Mouse (Mus musculus) lung, postnatal 0 days (tissue): ENCODE results near the gene Cd84. TPM values are rescaled to one million over a fixed set of nuclear protein-coding genes. Genes with fewer than 3 reads are reported as not detected.

Experiments
- ATAC-seq: fragments of 200-750 bp; cut with Nextera tagmentation; 2 replicates; pipeline ENCODE4 v1.8.0; 2017; ENCODE audit warnings: moderate library complexity
- DNase-seq: peaks from one replicate; pipeline ENCODE4 v3.0.0-alpha.2; 2016; ENCODE audit warnings: low spot score
- H3K27ac ChIP-seq: fragments of 300-500 bp; sonication (generic); 2 replicates; pipeline ENCODE4 v1.5.1; 2014; ENCODE audit warnings: antibody characterized with exemption, mild to moderate bottlenecking, low read length, mixed read lengths
- H3K27me3 ChIP-seq: fragments of 300-500 bp; sonication (generic); replicated peaks from 2 replicates; pipeline ENCODE4 v1.6.1; 2014; ENCODE audit warnings: low read length, mixed read lengths; ENCODE audit not compliant: insufficient read depth
- H3K36me3 ChIP-seq: fragments of 300-500 bp; sonication (generic); 2 replicates; pipeline ENCODE4 v1.6.1; 2014; ENCODE audit warnings: low read length, mixed read lengths; ENCODE audit not compliant: insufficient read depth
- H3K4me1 ChIP-seq: fragments of 300-500 bp; sonication (generic); 2 replicates; pipeline ENCODE4 v1.6.1; 2014; ENCODE audit warnings: antibody characterized with exemption, low read depth, low read length, mixed read lengths; ENCODE audit not compliant: insufficient read depth
- H3K4me2 ChIP-seq: fragments of 300-500 bp; sonication (generic); replicated peaks from 2 replicates; pipeline ENCODE4 v1.6.1; 2014; ENCODE audit warnings: low read depth, mild to moderate bottlenecking, low read length, moderate library complexity, mixed read lengths
- H3K4me3 ChIP-seq: fragments of 300-500 bp; sonication (generic); 2 replicates; pipeline ENCODE4 v1.5.1; 2014; ENCODE audit warnings: low read depth, low read length
- H3K9ac ChIP-seq: fragments of 300-500 bp; sonication (generic); replicated peaks from 2 replicates; pipeline ENCODE4 v1.6.1; 2014; ENCODE audit warnings: low read depth, mild to moderate bottlenecking
- H3K9me3 ChIP-seq: fragments of 300-500 bp; sonication (generic); 2 replicates; pipeline ENCODE4 v1.6.1; 2016; ENCODE audit warnings: low read length, mixed read lengths
- CTCF ChIP-seq: IDR thresholded peaks from 2 replicates; pipeline ENCODE4 v1.5.1; 2016; ENCODE audit warnings: antibody characterized with exemption, mild to moderate bottlenecking
- EP300 ChIP-seq: IDR thresholded peaks from 2 replicates; pipeline ENCODE4 v1.6.1; 2016; ENCODE audit warnings: antibody characterized with exemption, mild to moderate bottlenecking, control low read depth
- WGBS: fragments of 180-500 bp; shearing (Covaris S2); extraction: QIAGEN DNeasy Blood & Tissue Kit; methylation state at CpG from one replicate; pipeline ENCODE4 v1.1.7; 2014; 5-methylcytosine and 5-hydroxymethylcytosine counted together
- polyA plus RNA-seq: library from polyadenylated mRNA; unstranded; fragments of >200 nt; fragmentation: Nextera tagmentation; extraction: Ambion mirVana; gene quantifications from 2 replicates; pipeline ENCODE4 v1.2.1, GENCODE M21; 2015

The Cd84 gene
- polyA plus RNA-seq, 1 experiment from 2014 or later: 8.3 TPM

DNA sequence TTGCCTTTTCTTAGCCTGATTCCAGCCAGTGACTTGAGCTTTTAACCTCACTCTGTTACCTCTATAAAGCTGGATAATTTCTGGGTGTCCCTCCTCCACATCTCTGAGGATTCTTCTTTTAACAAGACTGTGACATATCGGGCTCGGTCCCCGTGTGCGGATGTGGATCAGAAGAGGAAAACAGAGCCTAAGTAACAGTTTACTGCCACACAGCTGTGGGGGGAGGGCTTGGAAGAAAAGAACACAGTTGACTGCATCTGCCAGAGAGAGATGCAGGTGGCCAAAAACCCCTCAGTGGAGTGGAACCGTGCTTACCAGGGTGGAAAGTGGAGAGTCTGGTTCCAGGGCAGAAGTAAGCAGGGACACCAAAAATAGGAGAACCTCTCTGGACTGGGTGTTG lies 79.7 kb downstream of the Cd84 start:
- H3K27ac ChIP-seq: no peak overlapping the region
- ATAC-seq (no peak), DNase-seq (no peak)
- H3K9me3 ChIP-seq: no peaks in the 10 kb centered on the region
- no peak for TF ChIP-seq EP300
- no peak for TF ChIP-seq CTCF
- WGBS: 83% methylated on average over 5 of the region's 5 CpGs
- H3K9ac ChIP-seq: no peak overlapping the region
- H3K4me1 ChIP-seq: no peaks in the 10 kb centered on the region
- H3K4me2 ChIP-seq: no peak overlapping the region
- H3K27me3 ChIP-seq: no peaks in the 10 kb centered on the region
- no peak overlapping the region for H3K4me3 ChIP-seq
- H3K36me3 ChIP-seq: no peaks in the 10 kb centered on the region

DNA sequence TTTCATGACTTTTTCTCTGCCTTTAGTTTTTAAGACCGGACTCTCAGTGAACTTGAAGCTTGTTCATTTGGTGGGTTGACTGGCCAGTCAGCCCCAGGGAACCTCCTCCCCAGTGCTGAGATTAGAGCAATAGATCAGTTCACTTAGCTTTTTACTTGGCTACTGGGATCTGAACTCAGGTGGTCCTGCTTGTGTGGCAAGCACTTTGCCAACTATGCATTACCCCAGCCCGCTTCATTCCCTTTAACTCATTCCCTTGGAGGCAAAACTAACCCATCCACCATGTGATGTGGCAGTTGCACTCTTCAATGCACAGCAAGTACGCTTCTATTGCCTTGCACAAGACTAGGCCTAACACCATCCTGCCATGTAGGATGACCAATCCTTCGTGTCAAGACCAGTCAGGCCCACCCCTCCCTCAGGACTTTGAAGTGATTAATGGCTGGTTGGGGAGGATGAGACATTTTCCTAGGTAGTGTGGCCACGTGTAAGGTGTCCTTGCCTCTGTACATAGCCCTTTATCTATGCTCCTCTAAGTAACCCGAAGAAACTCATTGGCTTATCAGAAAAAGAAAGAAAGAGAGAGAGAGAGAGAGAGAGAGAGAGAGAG lies 80.5 kb downstream of the Cd84 start:
- Histone ChIP-seq H3K9ac (no peak overlapping the region), H3K9me3 (no peaks in the 10 kb centered on the region), H3K36me3 (no peaks in the 10 kb centered on the region), H3K4me3 (no peak overlapping the region), H3K4me2 (no peak overlapping the region), H3K4me1 (no peaks in the 10 kb centered on the region), H3K27ac (no peak overlapping the region), H3K27me3 (no peaks in the 10 kb centered on the region)
- no peak for TF ChIP-seq CTCF
- TF ChIP-seq EP300: no peak
- no peak for DNase-seq
- 76% methylated on average over 6 of the region's 6 CpGs for WGBS
- no peak for ATAC-seq

DNA sequence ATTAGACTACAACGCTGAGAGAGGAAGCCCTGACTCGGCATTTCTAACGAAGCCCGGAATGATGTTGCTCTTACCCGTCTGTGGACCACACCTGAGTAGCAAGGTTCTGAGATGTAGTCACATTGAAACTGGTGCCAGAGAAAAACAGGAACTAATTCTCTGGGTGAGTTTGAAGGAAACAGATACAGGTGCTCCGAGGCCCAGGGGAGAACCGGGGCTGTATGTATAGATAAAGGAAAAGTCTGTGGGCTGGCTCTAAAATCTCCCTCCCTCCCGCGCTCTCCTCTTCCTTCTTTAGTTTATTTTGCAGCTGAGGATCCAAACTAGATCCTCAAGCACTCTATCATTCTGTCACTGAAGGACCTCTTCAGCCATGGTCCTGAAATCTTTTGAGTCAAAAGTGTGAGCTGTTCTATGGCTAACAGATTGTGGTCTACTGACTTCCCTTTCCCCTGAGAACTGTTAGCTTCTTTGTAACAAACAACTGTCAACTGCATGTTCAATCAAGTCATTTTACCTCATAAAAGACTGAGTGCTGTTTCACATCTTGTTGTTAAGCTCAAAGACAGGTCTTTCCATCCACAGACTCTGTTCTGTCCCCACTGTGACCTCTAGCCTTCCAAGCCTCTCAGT lies 81.6 kb downstream of the Cd84 start:
- no peak for ATAC-seq

GRCm38 (mm10) chr1:171921641-171922040 lies 82.1 kb downstream of the Cd84 start:
- Histone ChIP-seq H3K36me3 (no peaks in the 10 kb centered on the region), H3K4me1 (no peaks in the 10 kb centered on the region), H3K9me3 (no peaks in the 10 kb centered on the region), H3K9ac (no peak overlapping the region), H3K27ac (no peak overlapping the region), H3K27me3 (no peaks in the 10 kb centered on the region), H3K4me2 (no peak overlapping the region), H3K4me3 (no peak overlapping the region)
- no peak for DNase-seq
- no peak for TF ChIP-seq CTCF
- TF ChIP-seq EP300: no peak
- no peak for ATAC-seq
- 61% methylated on average over 2 of the region's 2 CpGs for WGBS

More for the DNA sequence above, 81.6 kb downstream of the Cd84 start:
- H3K9me3 ChIP-seq: no peaks in the 10 kb centered on the region
- no peak for DNase-seq
- H3K4me2 ChIP-seq: no peak overlapping the region
- H3K9ac ChIP-seq: no peak overlapping the region
- H3K36me3 ChIP-seq: no peaks in the 10 kb centered on the region
- no peaks in the 10 kb centered on the region for H3K27me3 ChIP-seq
- 50% methylated on average over 9 of the region's 9 CpGs for WGBS
- H3K27ac ChIP-seq: no peak overlapping the region
- TF ChIP-seq EP300 (no peak), CTCF (no peak)
- no peaks in the 10 kb centered on the region for H3K4me1 ChIP-seq
- H3K4me3 ChIP-seq: no peak overlapping the region

DNA sequence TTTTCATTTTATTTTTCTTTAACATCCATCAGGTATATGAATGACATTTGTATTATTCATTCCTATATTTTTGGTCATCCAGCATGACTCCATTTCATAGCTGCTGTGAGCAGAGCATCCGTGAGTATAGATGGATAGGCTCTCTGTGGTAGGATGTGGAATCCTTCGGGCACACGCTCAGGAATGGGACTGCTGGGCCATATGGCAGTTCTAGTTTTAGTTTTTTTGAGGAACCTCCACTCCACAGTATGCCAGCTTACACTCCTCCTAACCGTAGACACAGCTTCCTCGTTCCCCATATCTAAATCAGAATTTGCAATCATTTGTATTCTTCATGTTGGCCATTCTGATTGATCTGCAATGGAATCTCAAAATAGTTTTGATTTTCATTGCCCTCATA lies 83.3 kb downstream of the Cd84 start:
- WGBS: 92% methylated on average over 5 of the region's 5 CpGs
- no peak for TF ChIP-seq EP300
- TF ChIP-seq CTCF: no peak
- ATAC-seq: no peak

DNA sequence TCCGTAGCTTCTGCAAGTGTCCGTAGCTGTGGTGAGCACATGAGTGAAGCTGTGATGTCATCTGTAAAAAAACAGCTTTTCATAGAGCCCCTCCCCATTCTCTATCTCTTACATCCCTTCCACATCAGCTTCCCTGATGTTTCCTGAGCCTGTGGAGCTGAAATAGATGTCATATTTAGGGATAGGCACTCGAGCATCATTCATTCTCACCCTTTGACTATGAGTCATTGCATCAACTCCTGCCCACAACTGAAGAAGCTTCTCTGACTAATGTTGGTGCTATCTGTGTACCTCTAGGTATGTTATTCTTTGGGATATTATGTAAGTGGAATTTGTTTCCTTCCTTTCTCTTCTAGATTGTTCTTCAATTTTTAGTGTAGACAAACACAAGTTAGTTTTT lies 85.4 kb downstream of the Cd84 start:
- Histone ChIP-seq H3K27me3 (no peaks in the 10 kb centered on the region), H3K36me3 (no peaks in the 10 kb centered on the region), H3K9ac (no peak overlapping the region), H3K9me3 (no peaks in the 10 kb centered on the region), H3K4me1 (no peaks in the 10 kb centered on the region), H3K4me3 (no peak overlapping the region), H3K4me2 (no peak overlapping the region), H3K27ac (no peak overlapping the region)
- TF ChIP-seq CTCF: no peak
- no peak for TF ChIP-seq EP300
- WGBS: 70% methylated on average over 3 of the region's 3 CpGs
- DNase-seq: no peak
- ATAC-seq: no peak

More for the DNA sequence above, 83.3 kb downstream of the Cd84 start:
- H3K27me3 ChIP-seq: no peaks in the 10 kb centered on the region
- H3K27ac ChIP-seq: no peak overlapping the region
- no peak overlapping the region for H3K4me3 ChIP-seq
- H3K4me1 ChIP-seq: no peaks in the 10 kb centered on the region
- no peak for DNase-seq
- no peak overlapping the region for H3K4me2 ChIP-seq
- no peak overlapping the region for H3K9ac ChIP-seq
- H3K36me3 ChIP-seq: no peaks in the 10 kb centered on the region
- no peaks in the 10 kb centered on the region for H3K9me3 ChIP-seq
